ENCODE assay signal across 8 mouse cellular contexts in genomic region chr6:22983769-22984519, GRCm38 (mm10).
DNase-seq lines count a peak whose midpoint lies in the region; ATAC-seq and TF ChIP-seq lines count a peak whose summit lies in the region.
"Had no signal": no experiment of that assay in that cellular context is flagged by ENCODE, and none has a peak within 500 bp of the region (broad histone marks: within the 10 kb centered on the region; RNA-seq: fewer than 3 reads in every experiment).

No protein-coding gene starts in this region.

- ATAC-seq in forebrain, embryonic 14.5 days: peak; percentile 91
- 0 out of 2 replicates have a peak, but pooled peaks have one; percentile 53 for ATAC-seq in neural tube, embryonic 12.5 days (ENCODE audit: low FRiP score, low read depth)
- no peak for ATAC-seq in erythroid progenitor cell, adult 5-6 weeks (replicated peaks; ENCODE audit: low FRiP score, poor library complexity, severe bottlenecking)

- peak overlapping the region; percentile 28; the same call in 1 of the 2 replicates for H3K27ac ChIP-seq in layer of hippocampus, adult 2 months
- H3K27ac ChIP-seq in forebrain, embryonic 14.5 days (ENCODE audit: low read depth, low read length): no peak overlapping the region
- H3K27ac ChIP-seq in neural tube, embryonic 12.5 days: no peak overlapping the region

- no peak overlapping the region for H3K9ac ChIP-seq in forebrain, embryonic 14.5 days (ENCODE audit: low read length)
- H3K9ac ChIP-seq in neural tube, embryonic 12.5 days: no peak overlapping the region

- H3K4me3 ChIP-seq in layer of hippocampus, adult 2 months: no peak overlapping the region; the same call in 1 of the 2 replicates
- no peak overlapping the region for H3K4me3 ChIP-seq in forebrain, embryonic 14.5 days (ENCODE audit: low read depth, low read length)
- no peak overlapping the region for H3K4me3 ChIP-seq in neural tube, embryonic 12.5 days
- H3K4me3 ChIP-seq: megakaryocyte, embryonic 14.5 days had no signal

- H3K9me3 ChIP-seq in forebrain, embryonic 14.5 days (replicated peaks; ENCODE audit: control insufficient read depth, low read length): peaks cover 11% of the 10 kb centered on the region
- H3K9me3 ChIP-seq in neural tube, embryonic 12.5 days: peaks cover 8% of the 10 kb centered on the region

- WGBS in forebrain, embryonic 14.5 days: 2% methylated on average over 9 of the region's 9 CpGs
- WGBS in neural tube, embryonic 12.5 days: 9% methylated on average over 9 of the region's 9 CpGs

- H3K4me1 ChIP-seq in forebrain, embryonic 14.5 days (ENCODE audit: control insufficient read depth, insufficient read depth, low read length): no peaks in the 10 kb centered on the region
- no peaks in the 10 kb centered on the region for H3K4me1 ChIP-seq in neural tube, embryonic 12.5 days
- H3K4me1 ChIP-seq: megakaryocyte, embryonic 14.5 days had no signal

- no peaks in the 10 kb centered on the region for H3K27me3 ChIP-seq in forebrain, embryonic 14.5 days (replicated peaks; ENCODE audit: control insufficient read depth, insufficient read depth, low read length)
- H3K27me3 ChIP-seq in neural tube, embryonic 12.5 days (replicated peaks): no peaks in the 10 kb centered on the region
- H3K27me3 ChIP-seq: megakaryocyte, embryonic 14.5 days had no signal

- H3K36me3 ChIP-seq in forebrain, embryonic 14.5 days (ENCODE audit: control insufficient read depth, insufficient read depth, low read length): peaks cover 12% of the 10 kb centered on the region
- peaks cover 9% of the 10 kb centered on the region for H3K36me3 ChIP-seq in neural tube, embryonic 12.5 days

- DNase-seq in layer of hippocampus, adult 2 months (ENCODE audit: low spot score in 2 of 2): peak; percentile 10 to 30
- DNase-seq in layer of hippocampus, postnatal 36 days: no peak
- DNase-seq in embryo, embryonic 10 days (ENCODE audit: low spot score): peak; percentile 67
- peak; percentile 91 for DNase-seq in forebrain, embryonic 14.5 days (ENCODE audit: low spot score)
- no peak for DNase-seq in gastrocnemius, postnatal 4 days (ENCODE audit: low spot score in 2 of 2)

- peak; percentile 75 for TF ChIP-seq CTCF in layer of hippocampus, adult 2 months (conservative IDR thresholded peaks at IDR 0.05)

- H3K4me2 ChIP-seq in forebrain, embryonic 14.5 days (ENCODE audit: low read length): peak overlapping the region; percentile 36
- peak overlapping the region; percentile 42 for H3K4me2 ChIP-seq in neural tube, embryonic 12.5 days (replicated peaks)

Comparison
In these comparisons a context has a peak if more than half of its experiments do, and no peak if none do; other contexts are left out.
1. DNase-seq: peak in layer of hippocampus, adult 2 months (2 of 2), embryo, embryonic 10 days (single experiment) and forebrain, embryonic 14.5 days (single experiment); none in layer of hippocampus, postnatal 36 days (0 of 2) and gastrocnemius, postnatal 4 days (0 of 2).